Mouse (Mus musculus): ENCODE measurements around the gene Rpl32. TPM values are rescaled to one million over a fixed set of nuclear protein-coding genes. Genes with fewer than 3 reads are reported as not detected.

Gene Rpl32
- total RNA-seq, 2 experiments from 2014 or later: 616 to 693 TPM

- DNase-seq: no peak
Measured at GRCm38 (mm10) chr6:115768207-115768606, 40.3 kb downstream of the Rpl32 start.

GRCm38 (mm10) chr6:115767357-115767756, 41.2 kb downstream of the Rpl32 start:
- no peak for DNase-seq

- DNase-seq: peak; percentile 53 to 77
Measured at GRCm38 (mm10) chr6:115764179-115764578, 44.4 kb downstream of the Rpl32 start.

- no peak for DNase-seq
Measured at GRCm38 (mm10) chr6:115761995-115762756, 46.4 kb downstream of the Rpl32 start, which contains the start of gene Tmem40. Gene Tmem40, minus strand, starts transcription at chr6:115762410.

- DNase-seq: no peak
Measured at GRCm38 (mm10) chr6:115760982-115761381, 47.6 kb downstream of the Rpl32 start.

- no peak for DNase-seq
Measured at GRCm38 (mm10) chr6:115760137-115760536, 48.4 kb downstream of the Rpl32 start.

GRCm38 (mm10) chr6:115759461-115759860, 49.1 kb downstream of the Rpl32 start:
- no peak for DNase-seq

- no peak for DNase-seq
Measured at GRCm38 (mm10) chr6:115758981-115759435, 49.5 kb downstream of the Rpl32 start.

GRCm38 (mm10) chr6:115755536-115755935, 53.0 kb downstream of the Rpl32 start:
- DNase-seq: no peak

Small RNA genes lying within 50 kb of the gene (microRNA-seq; reads per million reads assigned to microRNA genes)
- 0.38 to 1.4 reads per million in 2 experiments for gene Mir7660

Other genes starting within 250 kb of the Rpl32 start
- under 1 TPM; 0.39 to 0.40 TPM for gene Mkrn2os, start 216.2 kb downstream of the Rpl32 start, total RNA-seq (2021)
- gene Mkrn2, start 206.8 kb downstream of the Rpl32 start, total RNA-seq (2021): 10 to 100 TPM; 36.7 to 41.0 TPM
- gene Raf1, start 132.1 kb downstream of the Rpl32 start, total RNA-seq (2021): 100 to 1,000 TPM; 107 to 111 TPM
- under 1 TPM; 0.54 to 0.60 TPM for gene Tmem40, start 46.3 kb downstream of the Rpl32 start, total RNA-seq (2021)
- 10 to 100 TPM; 73.3 to 76.6 TPM for gene Cand2, start 34.2 kb downstream of the Rpl32 start, total RNA-seq (2021)
- under 1 TPM; 0.27 to 0.54 TPM for gene Efcab12, start 29.7 kb upstream of the Rpl32 start, total RNA-seq (2021)
- gene Mbd4, start 44.6 kb upstream of the Rpl32 start, total RNA-seq (2021): 1 to 10 TPM in 1 of 2 experiments, under 1 TPM in 1; 0.79 to 1.1 TPM
- gene Ift122, start 44.7 kb upstream of the Rpl32 start, total RNA-seq (2021): 1 to 10 TPM; 6.5 to 7.4 TPM
- gene Rho, start 123.0 kb upstream of the Rpl32 start, total RNA-seq (2021): not detected
- not detected for gene H1foo, start 136.2 kb upstream of the Rpl32 start, total RNA-seq (2021)
- gene Plxnd1, start 186.3 kb upstream of the Rpl32 start, total RNA-seq (2021): 10 to 100 TPM; 54.6 to 68.7 TPM

Measured in heart, adult 18-20 months (tissue).